Mouse (Mus musculus): ENCODE data around the gene Ticrr. TPM values are rescaled to one million over a fixed set of nuclear protein-coding genes. Genes with fewer than 3 reads are reported as not detected.

Gene Ticrr
- 6.0 and 13.8 TPM in 2 replicates for polyA plus RNA-seq (2011; ENCODE audit: insufficient read depth, insufficient read length, low replicate concordance, missing spikeins)

DNA sequence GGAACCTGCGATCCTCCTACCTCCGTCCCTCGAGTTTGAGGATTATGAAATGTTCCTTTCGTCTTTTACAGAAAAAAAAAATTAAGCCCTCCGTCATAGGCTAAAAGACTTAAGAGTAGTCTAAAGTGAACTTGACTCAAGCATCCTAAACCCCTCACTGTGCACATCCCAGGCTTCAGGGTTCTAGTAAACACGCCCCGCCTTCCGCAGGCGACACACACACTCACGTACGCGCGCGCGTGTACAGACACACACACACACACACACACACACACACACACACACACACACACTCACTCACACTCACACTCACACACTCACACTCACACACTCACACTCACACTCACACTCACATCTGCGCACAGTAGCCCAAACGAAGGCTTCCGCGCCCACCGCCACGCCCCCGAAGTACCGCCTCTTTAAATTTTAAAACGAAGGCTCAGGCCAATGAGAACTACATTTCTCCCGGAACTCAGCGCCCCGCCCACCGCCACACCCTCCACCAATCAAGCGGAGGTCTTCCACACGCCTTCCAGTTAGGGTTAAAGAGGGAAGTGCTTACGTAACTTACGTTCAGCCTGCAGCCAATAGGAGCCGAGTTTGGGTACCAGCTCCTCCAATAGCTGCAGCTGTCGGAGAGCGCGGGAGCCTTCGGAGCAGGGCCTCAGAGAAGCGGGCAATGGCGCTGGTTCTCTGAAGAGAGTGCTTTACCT is at the start of gene Ticrr:
Ticrr (plus strand) TSS at position 619 of the 713 bp plus-strand sequence.
- under 1% methylated on average over 39 of the region's 39 CpGs for WGBS
- peak within 1 kb of the TSS; percentile 91 for H3K4me3 ChIP-seq (replicated peaks; ENCODE audit: control insufficient read depth, low read depth, low read length)
- H3K27ac ChIP-seq (ENCODE audit: control insufficient read depth, insufficient read depth, low read depth, low read length, poor library complexity), result peak within 1 kb of the TSS; percentile 16; the same call in 1 of the 2 replicates
- H3K4me1 ChIP-seq (ENCODE audit: control insufficient read depth, insufficient read depth, low read length), result no peaks in the 10 kb centered on the region; the same call in 1 of the 2 replicates
- TF ChIP-seq CTCF (IDR thresholded peaks at IDR 0.05; ENCODE audit: control insufficient read depth, insufficient read depth, low read length) (no peak), POLR2A (IDR thresholded peaks at IDR 0.05; ENCODE audit: borderline replicate concordance, control insufficient read depth, low read depth, low read length) (peak; percentile 68; the same call in 1 of the 2 replicates)

DNA sequence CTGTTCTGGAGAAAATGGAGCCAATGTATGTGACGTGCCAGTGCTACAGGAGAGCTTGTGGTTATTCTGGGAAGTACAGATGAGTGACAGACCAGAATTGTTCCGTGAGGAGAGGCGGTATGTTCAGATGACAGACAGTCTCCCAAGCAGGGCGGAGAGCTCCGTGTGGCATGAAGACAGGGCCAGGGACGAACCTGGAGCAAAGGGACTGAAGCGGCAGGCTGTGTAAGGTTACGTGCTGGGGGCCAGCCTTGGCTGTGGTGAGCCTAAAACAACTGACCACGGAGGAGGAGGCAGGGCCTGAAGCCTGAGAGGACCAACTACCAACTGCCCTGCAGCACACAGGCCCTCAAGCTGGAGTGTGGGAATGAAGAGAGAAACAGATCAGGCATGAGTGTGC is 48.1 kb upstream of the Ticrr start:
- 76% methylated on average over 9 of the region's 9 CpGs for WGBS
- Histone ChIP-seq H3K27ac (ENCODE audit: control insufficient read depth, insufficient read depth, low read depth, low read length, poor library complexity) (no peak overlapping the region), H3K4me3 (replicated peaks; ENCODE audit: control insufficient read depth, low read depth, low read length) (no peak overlapping the region), H3K4me1 (ENCODE audit: control insufficient read depth, insufficient read depth, low read length) (no peaks in the 10 kb centered on the region)
- TF ChIP-seq POLR2A (IDR thresholded peaks at IDR 0.05; ENCODE audit: borderline replicate concordance, control insufficient read depth, low read depth, low read length), result no peak
- TF ChIP-seq CTCF (IDR thresholded peaks at IDR 0.05; ENCODE audit: control insufficient read depth, insufficient read depth, low read length), result no peak

DNA sequence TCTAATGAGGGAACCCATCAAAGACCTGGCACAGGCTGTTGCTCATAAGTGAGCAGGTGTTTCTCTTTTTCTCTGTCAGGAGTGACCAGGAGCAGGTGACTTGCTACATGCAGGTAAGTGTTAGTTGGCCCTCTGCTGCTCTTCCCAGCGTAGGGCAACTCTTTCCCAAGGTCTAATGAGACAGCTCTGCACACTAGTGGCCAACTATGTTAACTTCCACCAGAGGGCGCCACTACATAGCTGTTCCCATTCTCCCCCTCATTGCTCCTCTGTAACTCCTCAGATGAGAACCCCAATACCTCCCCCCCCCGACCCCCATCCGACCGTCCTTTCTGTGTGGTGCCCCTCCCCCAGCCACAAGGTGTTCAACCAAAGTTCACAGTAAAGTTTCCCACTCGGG is 47.2 kb upstream of the Ticrr start:
- Histone ChIP-seq H3K4me3 (replicated peaks; ENCODE audit: control insufficient read depth, low read depth, low read length) (no peak overlapping the region), H3K27ac (ENCODE audit: control insufficient read depth, insufficient read depth, low read depth, low read length, poor library complexity) (no peak overlapping the region), H3K4me1 (ENCODE audit: control insufficient read depth, insufficient read depth, low read length) (no peaks in the 10 kb centered on the region)
- TF ChIP-seq POLR2A (IDR thresholded peaks at IDR 0.05; ENCODE audit: borderline replicate concordance, control insufficient read depth, low read depth, low read length) (no peak), CTCF (IDR thresholded peaks at IDR 0.05; ENCODE audit: control insufficient read depth, insufficient read depth, low read length) (peak; percentile 58)
- WGBS, result 15% methylated on average over 6 of the region's 6 CpGs

DNA sequence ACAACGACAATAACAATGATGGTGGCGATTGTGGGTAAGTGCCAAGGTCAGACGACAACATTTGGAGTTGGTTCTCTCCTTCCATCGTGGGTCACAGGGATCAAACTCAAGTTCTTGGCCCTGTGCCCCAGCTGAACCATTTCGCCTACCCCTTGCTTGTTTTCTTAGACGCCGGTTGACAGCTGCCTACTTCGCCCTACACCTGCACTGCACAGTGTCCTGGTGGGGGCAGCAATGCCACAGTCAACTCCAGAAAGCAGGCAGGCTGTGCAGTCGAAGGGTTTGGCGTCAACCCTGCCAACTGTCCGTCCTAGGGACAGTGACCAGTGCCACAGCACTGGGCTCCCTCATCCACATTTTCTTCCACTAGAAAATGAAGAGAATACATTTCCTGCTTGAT is 46.7 kb upstream of the Ticrr start:
- H3K4me3 ChIP-seq (replicated peaks; ENCODE audit: control insufficient read depth, low read depth, low read length), result no peak overlapping the region
- no peaks in the 10 kb centered on the region for H3K4me1 ChIP-seq (ENCODE audit: control insufficient read depth, insufficient read depth, low read length)
- WGBS, result 51% methylated on average over 11 of the region's 11 CpGs
- TF ChIP-seq CTCF (IDR thresholded peaks at IDR 0.05; ENCODE audit: control insufficient read depth, insufficient read depth, low read length), result no peak
- no peak for TF ChIP-seq POLR2A (IDR thresholded peaks at IDR 0.05; ENCODE audit: borderline replicate concordance, control insufficient read depth, low read depth, low read length)
- H3K27ac ChIP-seq (ENCODE audit: control insufficient read depth, insufficient read depth, low read depth, low read length, poor library complexity), result no peak overlapping the region

DNA sequence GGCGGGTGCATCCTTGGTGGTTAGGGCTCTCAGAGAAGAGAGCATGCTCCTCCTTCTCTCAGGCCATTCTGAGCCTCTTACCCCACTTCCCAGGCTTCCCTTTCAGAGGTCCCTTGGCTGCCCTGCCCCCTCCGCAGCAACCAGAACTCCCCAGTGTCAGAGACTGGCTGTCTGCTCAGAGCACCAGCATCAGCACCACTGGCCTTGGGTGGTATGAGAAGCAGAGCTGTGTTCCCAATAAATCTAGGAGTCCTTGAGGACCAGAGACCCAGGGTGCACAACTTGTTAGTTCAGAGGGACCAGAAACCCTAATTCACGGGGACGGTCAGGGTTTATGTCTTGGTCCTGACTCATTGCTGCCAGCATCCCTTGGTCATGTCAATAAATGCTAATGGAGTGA is 45.0 kb upstream of the Ticrr start:
- TF ChIP-seq POLR2A (IDR thresholded peaks at IDR 0.05; ENCODE audit: borderline replicate concordance, control insufficient read depth, low read depth, low read length) (no peak), CTCF (IDR thresholded peaks at IDR 0.05; ENCODE audit: control insufficient read depth, insufficient read depth, low read length) (no peak)
- Histone ChIP-seq H3K4me1 (ENCODE audit: control insufficient read depth, insufficient read depth, low read length) (no peaks in the 10 kb centered on the region), H3K4me3 (replicated peaks; ENCODE audit: control insufficient read depth, low read depth, low read length) (no peak overlapping the region), H3K27ac (ENCODE audit: control insufficient read depth, insufficient read depth, low read depth, low read length, poor library complexity) (no peak overlapping the region)
- 58% methylated on average over 4 of the region's 4 CpGs for WGBS

DNA sequence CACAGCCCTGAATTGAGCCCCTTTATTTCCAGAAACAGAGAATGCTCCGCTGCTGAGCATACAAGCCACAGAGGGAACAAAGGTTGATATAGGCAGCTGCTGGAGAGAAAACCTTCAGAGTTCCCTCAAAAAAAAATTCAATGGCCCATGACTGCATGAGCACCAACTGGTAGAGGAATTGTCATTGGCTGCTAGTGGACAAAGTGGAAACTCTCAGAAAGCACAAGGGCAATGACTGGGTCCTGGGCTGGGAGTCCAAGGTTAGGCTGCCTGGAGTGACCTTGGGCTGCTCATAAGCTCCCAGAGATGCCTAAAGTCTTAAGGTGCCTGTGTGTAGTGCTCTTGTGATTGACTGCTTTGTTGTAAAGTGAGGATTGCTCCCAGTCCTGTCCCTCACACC is 44.1 kb upstream of the Ticrr start:
- no peak overlapping the region for H3K27ac ChIP-seq (ENCODE audit: control insufficient read depth, insufficient read depth, low read depth, low read length, poor library complexity)
- TF ChIP-seq CTCF (IDR thresholded peaks at IDR 0.05; ENCODE audit: control insufficient read depth, insufficient read depth, low read length), result no peak
- TF ChIP-seq POLR2A (IDR thresholded peaks at IDR 0.05; ENCODE audit: borderline replicate concordance, control insufficient read depth, low read depth, low read length), result no peak
- no peak overlapping the region for H3K4me3 ChIP-seq (replicated peaks; ENCODE audit: control insufficient read depth, low read depth, low read length)
- no peaks in the 10 kb centered on the region for H3K4me1 ChIP-seq (ENCODE audit: control insufficient read depth, insufficient read depth, low read length)
- WGBS, result 74% methylated on average over 1 of the region's 1 CpGs

DNA sequence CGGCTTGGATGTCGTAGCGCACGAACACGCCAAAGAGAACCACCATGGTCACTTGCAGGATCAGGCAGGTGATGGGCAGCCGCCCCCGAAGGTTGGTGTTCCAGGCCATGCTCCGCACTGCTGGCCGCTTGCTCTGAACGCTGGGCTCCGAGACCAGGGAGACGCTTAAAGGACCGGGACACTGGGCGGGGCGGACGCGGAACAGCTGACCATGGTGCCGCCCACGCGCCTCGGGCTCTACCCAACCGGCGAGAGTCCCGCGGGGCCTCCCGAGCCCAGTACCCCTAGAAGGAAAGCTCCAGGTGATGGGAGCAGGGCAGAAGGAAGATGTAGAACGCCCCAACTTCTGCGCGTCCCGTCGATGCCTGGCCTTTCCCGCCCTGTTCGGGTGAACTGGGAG is 42.6 kb upstream of the Ticrr start, which contains the start of gene Rhcg:
Rhcg (minus strand) TSS at position 240 of the 400 bp plus-strand sequence.
- TF ChIP-seq CTCF (IDR thresholded peaks at IDR 0.05; ENCODE audit: control insufficient read depth, insufficient read depth, low read length) (no peak), POLR2A (IDR thresholded peaks at IDR 0.05; ENCODE audit: borderline replicate concordance, control insufficient read depth, low read depth, low read length) (no peak)
- H3K4me1 ChIP-seq (ENCODE audit: control insufficient read depth, insufficient read depth, low read length), result no peaks in the 10 kb centered on the region
- H3K4me3 ChIP-seq (replicated peaks; ENCODE audit: control insufficient read depth, low read depth, low read length), result no peak within 1 kb of the TSS
- 12% methylated on average over 33 of the region's 33 CpGs for WGBS
- no peak within 1 kb of the TSS for H3K27ac ChIP-seq (ENCODE audit: control insufficient read depth, insufficient read depth, low read depth, low read length, poor library complexity)

DNA sequence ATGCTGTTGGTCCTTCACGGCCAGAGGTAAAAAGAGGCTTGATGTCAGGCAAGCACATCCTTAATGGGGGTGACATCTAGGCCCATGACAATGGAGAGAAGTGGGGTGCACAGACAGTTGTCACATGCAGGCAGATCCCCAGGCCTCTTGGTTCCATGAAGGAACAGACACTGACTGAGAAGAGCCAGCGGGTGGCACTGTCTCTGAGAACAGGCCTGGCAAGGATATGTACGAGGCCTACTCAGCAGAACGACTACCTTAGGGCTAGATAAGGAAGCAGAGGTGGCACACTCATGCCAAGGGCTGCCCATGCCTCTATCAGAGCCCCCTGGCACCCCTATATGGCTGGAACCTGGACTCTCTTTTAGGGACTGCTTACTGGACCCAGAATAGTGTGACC is 40.5 kb upstream of the Ticrr start:
- H3K4me1 ChIP-seq (ENCODE audit: control insufficient read depth, insufficient read depth, low read length), result no peaks in the 10 kb centered on the region
- no peak overlapping the region for H3K4me3 ChIP-seq (replicated peaks; ENCODE audit: control insufficient read depth, low read depth, low read length)
- H3K27ac ChIP-seq (ENCODE audit: control insufficient read depth, insufficient read depth, low read depth, low read length, poor library complexity), result no peak overlapping the region
- TF ChIP-seq POLR2A (IDR thresholded peaks at IDR 0.05; ENCODE audit: borderline replicate concordance, control insufficient read depth, low read depth, low read length) (no peak), CTCF (IDR thresholded peaks at IDR 0.05; ENCODE audit: control insufficient read depth, insufficient read depth, low read length) (no peak)
- 47% methylated on average over 4 of the region's 4 CpGs for WGBS
